Mouse (Mus musculus) liver, embryonic 13.5 days (tissue): ENCODE results near the gene Asrgl1. TPM values are rescaled to one million over a fixed set of nuclear protein-coding genes. Genes with fewer than 3 reads are reported as not detected.

Experiments used
- ATAC-seq: fragments of 200-750 bp; cut with Nextera tagmentation; 2 replicates; pipeline ENCODE4 v1.8.0; 2017; ENCODE audit warnings: low read depth, mild to moderate bottlenecking, moderate number of reproducible peaks, moderate library complexity
- DNase-seq: peaks from one replicate; pipeline ENCODE4 v3.0.0; 2022
- H3K27ac ChIP-seq: fragments of 300-500 bp; sonication (generic); 2 replicates; pipeline ENCODE4 v1.5.1; 2015; ENCODE audit warnings: moderate library complexity, mild to moderate bottlenecking, inconsistent platforms
- H3K27me3 ChIP-seq: fragments of 300-500 bp; sonication (generic); 2 replicates; pipeline ENCODE4 v1.6.1; 2015; ENCODE audit warnings: mild to moderate bottlenecking, inconsistent platforms
- H3K36me3 ChIP-seq: fragments of 300-500 bp; sonication (generic); 2 replicates; pipeline ENCODE4 v1.6.1; 2015; ENCODE audit warnings: mild to moderate bottlenecking, inconsistent platforms
- H3K4me1 ChIP-seq: fragments of 300-500 bp; sonication (generic); replicated peaks from 2 replicates; pipeline ENCODE4 v1.6.1; 2015; ENCODE audit warnings: inconsistent platforms
- H3K4me2 ChIP-seq: fragments of 300-500 bp; sonication (generic); 2 replicates; pipeline ENCODE4 v1.6.1; 2015; ENCODE audit warnings: inconsistent platforms, mild to moderate bottlenecking, moderate library complexity
- H3K4me3 ChIP-seq: fragments of 300-500 bp; sonication (generic); replicated peaks from 2 replicates; pipeline ENCODE4 v1.5.1; 2015; ENCODE audit warnings: mild to moderate bottlenecking, inconsistent platforms
- H3K9ac ChIP-seq: fragments of 300-500 bp; sonication (generic); 2 replicates; pipeline ENCODE4 v1.6.1; 2015; ENCODE audit warnings: mild to moderate bottlenecking, inconsistent platforms
- H3K9me3 ChIP-seq: fragments of 300-500 bp; sonication (generic); replicated peaks from 2 replicates; pipeline ENCODE4 v1.6.1; 2016; ENCODE audit warnings: inconsistent platforms
- WGBS: fragments of 180-500 bp; shearing (Covaris S2); methylation state at CpG from one replicate; pipeline ENCODE4 v1.1.7; 2015; ENCODE audit not compliant: insufficient replicate concordance; 5-methylcytosine and 5-hydroxymethylcytosine counted together
- polyA plus RNA-seq: library from polyadenylated mRNA; unstranded; fragments of >200 nt; fragmentation: Nextera tagmentation; extraction: Ambion mirVana; gene quantifications from 2 replicates; pipeline ENCODE4 v1.2.1, GENCODE M21; 2015

Asrgl1 gene
- polyA plus RNA-seq, 1 experiment from 2014 or later = 11.5 TPM

- Histone ChIP-seq H3K4me1 (no peaks in the 10 kb centered on the region), H3K4me2 (no peak overlapping the region), H3K9ac (no peak overlapping the region), H3K27me3 (no peaks in the 10 kb centered on the region), H3K9me3 (no peaks in the 10 kb centered on the region), H3K36me3 (peaks cover 7% of the 10 kb centered on the region; the same call in 1 of the 2 replicates), H3K4me3 (no peak overlapping the region), H3K27ac (no peak overlapping the region)
- DNase-seq (no peak), ATAC-seq (no peak)
- 81% methylated on average over 3 of the region's 3 CpGs for WGBS
Observed at GRCm38 (mm10) chr19:9119655-9120425, 15.6 kb downstream of the Asrgl1 start.

- no peak overlapping the region for H3K4me3 ChIP-seq
- peaks cover 24% of the 10 kb centered on the region for H3K36me3 ChIP-seq
- H3K4me2 ChIP-seq = no peak overlapping the region
- no peaks in the 10 kb centered on the region for H3K9me3 ChIP-seq
- H3K9ac ChIP-seq = no peak overlapping the region
- H3K27me3 ChIP-seq = no peaks in the 10 kb centered on the region
- H3K4me1 ChIP-seq = no peaks in the 10 kb centered on the region
- 85% methylated on average over 5 of the region's 5 CpGs for WGBS
- ATAC-seq = no peak
- DNase-seq = no peak
- no peak overlapping the region for H3K27ac ChIP-seq
Observed at GRCm38 (mm10) chr19:9117275-9117674, 18.2 kb downstream of the Asrgl1 start.

DNA sequence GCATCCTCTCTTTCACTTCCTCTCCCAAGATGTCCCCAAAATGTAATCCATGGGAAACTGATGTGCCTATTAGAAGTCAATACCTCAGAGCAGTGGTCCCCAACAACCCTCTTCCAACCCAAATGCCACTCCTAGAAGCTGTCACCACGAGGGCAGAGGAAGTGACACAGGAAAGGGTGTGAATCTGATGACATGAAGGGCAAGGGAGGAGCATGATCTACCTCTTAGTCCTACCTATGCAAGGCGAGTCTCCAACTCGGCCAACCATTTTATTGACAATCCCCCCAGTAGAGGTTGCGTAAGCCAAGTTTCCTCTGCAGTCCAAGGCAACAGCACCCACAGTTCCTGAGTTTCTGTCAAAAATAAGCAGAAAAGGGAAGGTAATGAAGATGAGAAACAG, 19.2 kb downstream of the Asrgl1 start:
- DNase-seq (no peak), ATAC-seq (no peak)
- Histone ChIP-seq H3K4me2 (no peak overlapping the region), H3K27ac (no peak overlapping the region), H3K4me3 (no peak overlapping the region), H3K9me3 (no peaks in the 10 kb centered on the region), H3K9ac (no peak overlapping the region), H3K36me3 (peaks cover 24% of the 10 kb centered on the region), H3K27me3 (no peaks in the 10 kb centered on the region), H3K4me1 (no peaks in the 10 kb centered on the region)
- WGBS = 52% methylated on average over 4 of the region's 4 CpGs

GRCm38 (mm10) chr19:9112043-9112442, 23.4 kb downstream of the Asrgl1 start:
- ATAC-seq (no peak), DNase-seq (no peak)
- H3K27ac ChIP-seq = no peak overlapping the region
- H3K4me2 ChIP-seq = no peak overlapping the region
- 70% methylated on average over 8 of the region's 8 CpGs for WGBS
- no peaks in the 10 kb centered on the region for H3K9me3 ChIP-seq
- H3K9ac ChIP-seq = no peak overlapping the region
- H3K4me3 ChIP-seq = no peak overlapping the region
- peaks cover 5% of the 10 kb centered on the region; the same call in 1 of the 2 replicates for H3K4me1 ChIP-seq
- H3K27me3 ChIP-seq = no peaks in the 10 kb centered on the region
- peaks cover 16% of the 10 kb centered on the region for H3K36me3 ChIP-seq

GRCm38 (mm10) chr19:9110182-9110869, 25.1 kb downstream of the Asrgl1 start:
- peak; percentile 64 for ATAC-seq
- peak; percentile 20 for DNase-seq

DNA sequence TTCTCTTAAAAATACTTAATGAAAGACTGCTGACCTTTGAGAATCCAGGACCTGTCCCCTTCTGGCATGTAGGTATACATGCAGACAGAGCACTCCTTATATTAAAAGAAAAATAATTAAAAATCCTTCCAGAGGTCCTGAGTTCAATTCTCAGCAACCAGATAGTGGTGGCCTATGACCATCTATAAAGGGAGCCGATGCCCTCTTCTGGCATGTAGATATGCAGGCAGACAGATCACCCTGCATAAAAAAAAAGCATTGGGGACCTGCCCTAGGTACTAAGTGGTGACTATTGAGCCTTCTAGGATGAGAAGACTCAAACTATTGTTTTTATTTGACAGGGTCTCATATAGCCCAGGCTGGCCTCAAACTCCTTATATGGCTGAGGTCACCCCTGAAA, 26.9 kb downstream of the Asrgl1 start:
- ATAC-seq (no peak), DNase-seq (no peak)
- no peak overlapping the region for H3K9ac ChIP-seq
- peaks cover 15% of the 10 kb centered on the region; the same call in 1 of the 2 replicates for H3K4me1 ChIP-seq
- H3K27ac ChIP-seq = no peak overlapping the region
- no peak overlapping the region for H3K4me2 ChIP-seq
- 82% methylated on average over 1 of the region's 1 CpGs for WGBS
- H3K27me3 ChIP-seq = no peaks in the 10 kb centered on the region
- no peak overlapping the region for H3K4me3 ChIP-seq
- no peaks in the 10 kb centered on the region for H3K9me3 ChIP-seq
- H3K36me3 ChIP-seq = peaks cover 11% of the 10 kb centered on the region

More at GRCm38 (mm10) chr19:9110182-9110869, 25.1 kb downstream of the Asrgl1 start:
- H3K36me3 ChIP-seq = peaks cover 16% of the 10 kb centered on the region
- no peak overlapping the region for H3K9ac ChIP-seq
- H3K9me3 ChIP-seq = no peaks in the 10 kb centered on the region
- H3K4me3 ChIP-seq = no peak overlapping the region
- H3K4me1 ChIP-seq = peaks cover 15% of the 10 kb centered on the region; the same call in 1 of the 2 replicates
- no peaks in the 10 kb centered on the region for H3K27me3 ChIP-seq
- 46% methylated on average over 4 of the region's 4 CpGs for WGBS
- H3K4me2 ChIP-seq = no peak overlapping the region
- H3K27ac ChIP-seq = no peak overlapping the region

GRCm38 (mm10) chr19:9107379-9107755, 28.1 kb downstream of the Asrgl1 start:
- DNase-seq = no peak
- H3K4me2 ChIP-seq = no peak overlapping the region
- no peak overlapping the region for H3K9ac ChIP-seq
- no peaks in the 10 kb centered on the region for H3K9me3 ChIP-seq
- 69% methylated on average over 1 of the region's 1 CpGs for whole genome bisulfite sequencing
- ATAC-seq = peak; percentile 43
- no peak overlapping the region for H3K4me3 ChIP-seq
- H3K27me3 ChIP-seq = no peaks in the 10 kb centered on the region
- H3K4me1 ChIP-seq = peaks cover 15% of the 10 kb centered on the region; the same call in 1 of the 2 replicates
- no peak overlapping the region for H3K27ac ChIP-seq
- H3K36me3 ChIP-seq = no peaks in the 10 kb centered on the region

GRCm38 (mm10) chr19:9106751-9107378, 28.6 kb downstream of the Asrgl1 start:
- ATAC-seq = peak; percentile 40
- H3K4me1 ChIP-seq = peaks cover 15% of the 10 kb centered on the region; the same call in 1 of the 2 replicates
- DNase-seq = no peak
- H3K36me3 ChIP-seq = no peaks in the 10 kb centered on the region
- H3K9me3 ChIP-seq = no peaks in the 10 kb centered on the region
- no peak overlapping the region for H3K27ac ChIP-seq
- H3K9ac ChIP-seq = no peak overlapping the region
- H3K4me2 ChIP-seq = no peak overlapping the region
- H3K27me3 ChIP-seq = no peaks in the 10 kb centered on the region
- H3K4me3 ChIP-seq = no peak overlapping the region
- WGBS = 35% methylated on average over 4 of the region's 4 CpGs

GRCm38 (mm10) chr19:9106096-9106495, 29.3 kb downstream of the Asrgl1 start:
- WGBS = 58% methylated on average over 5 of the region's 5 CpGs
- H3K27me3 ChIP-seq = no peaks in the 10 kb centered on the region
- ATAC-seq = no peak

GRCm38 (mm10) chr19:9105101-9105685, 30.2 kb downstream of the Asrgl1 start:
- DNase-seq (no peak), ATAC-seq (no peak)
- no peak overlapping the region for H3K4me3 ChIP-seq
- H3K4me1 ChIP-seq = peaks cover 15% of the 10 kb centered on the region; the same call in 1 of the 2 replicates
- H3K4me2 ChIP-seq = no peak overlapping the region
- H3K36me3 ChIP-seq = no peaks in the 10 kb centered on the region
- H3K27me3 ChIP-seq = no peaks in the 10 kb centered on the region
- H3K9me3 ChIP-seq = no peaks in the 10 kb centered on the region
- no peak overlapping the region for H3K9ac ChIP-seq
- 48% methylated on average over 3 of the region's 3 CpGs for WGBS
- no peak overlapping the region for H3K27ac ChIP-seq

More at GRCm38 (mm10) chr19:9106096-9106495, 29.3 kb downstream of the Asrgl1 start:
- DNase-seq = no peak
- H3K4me1 ChIP-seq = peaks cover 15% of the 10 kb centered on the region; the same call in 1 of the 2 replicates
- no peak overlapping the region for H3K9ac ChIP-seq
- H3K4me3 ChIP-seq = no peak overlapping the region
- H3K4me2 ChIP-seq = no peak overlapping the region
- H3K36me3 ChIP-seq = no peaks in the 10 kb centered on the region
- no peaks in the 10 kb centered on the region for H3K9me3 ChIP-seq
- H3K27ac ChIP-seq = no peak overlapping the region

DNA sequence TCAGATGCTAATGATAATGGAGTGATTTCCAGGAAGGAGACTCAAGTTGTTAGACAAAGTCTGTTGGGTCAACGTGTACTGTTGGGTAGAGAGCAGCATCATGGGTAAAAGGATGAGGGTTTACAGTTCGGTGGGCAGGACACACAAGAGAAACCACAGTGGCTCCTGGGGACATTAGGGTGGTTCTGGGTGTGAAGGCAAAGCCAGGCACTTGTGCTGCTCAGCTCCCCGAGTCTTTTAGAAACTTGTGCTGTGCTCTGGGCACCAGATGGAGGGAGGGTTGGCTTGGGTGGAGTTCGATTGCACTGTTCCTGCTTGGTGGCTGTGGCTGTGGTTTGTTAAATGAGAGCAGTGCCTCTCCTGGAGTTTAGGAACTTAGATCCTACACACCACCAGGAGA, 31.4 kb downstream of the Asrgl1 start:
- no peak for DNase-seq

More for the DNA sequence above, 31.4 kb downstream of the Asrgl1 start:
- Histone ChIP-seq H3K9me3 (no peaks in the 10 kb centered on the region), H3K9ac (no peak overlapping the region), H3K4me1 (peaks cover 15% of the 10 kb centered on the region; the same call in 1 of the 2 replicates), H3K27me3 (no peaks in the 10 kb centered on the region), H3K27ac (no peak overlapping the region), H3K36me3 (no peaks in the 10 kb centered on the region), H3K4me2 (no peak overlapping the region), H3K4me3 (no peak overlapping the region)
- no peak for ATAC-seq
- 57% methylated on average over 4 of the region's 4 CpGs for WGBS
